Comparison of ENCODE assay signal across 17 mouse cellular contexts in the genomic region with DNA sequence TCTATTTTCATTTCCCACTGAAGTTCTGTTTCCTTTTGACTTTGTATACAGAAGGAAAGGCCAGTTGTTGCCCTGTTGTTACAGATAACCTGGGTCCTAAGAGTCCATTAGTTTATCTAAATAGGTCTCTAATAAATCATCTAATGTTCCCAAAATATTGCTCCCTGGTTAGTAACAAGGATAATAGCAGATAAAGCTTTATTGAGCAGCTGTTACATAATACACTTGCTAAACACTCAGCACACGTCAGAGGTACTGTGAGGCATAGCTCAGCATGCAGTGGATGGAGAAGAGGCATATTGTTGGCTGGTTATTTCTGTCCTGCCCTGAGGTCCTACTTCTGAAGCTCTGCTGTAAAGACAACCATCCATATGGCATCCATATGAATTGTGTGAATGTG. TPM values are rescaled to one million over a fixed set of nuclear protein-coding genes. Genes with fewer than 3 reads are reported as not detected.
DNase-seq lines count a peak whose midpoint lies in the region; ATAC-seq and TF ChIP-seq lines count a peak whose summit lies in the region.
"Had no signal": no experiment of that assay in that cellular context is flagged by ENCODE, and none has a peak within 500 bp of the region (broad histone marks: within the 10 kb centered on the region; RNA-seq: fewer than 3 reads in every experiment).

No protein-coding gene starts in this region.

- TF ChIP-seq EP300 in heart, adult 2 months (IDR thresholded peaks at IDR 0.05; ENCODE audit: insufficient read depth, low read depth, low read length), result no peak
- TF ChIP-seq EP300 in CH12.LX (IDR thresholded peaks at IDR 0.05; ENCODE audit: low read length), result no peak

- H3K9ac ChIP-seq in heart, adult 2 months (ENCODE audit: low read depth, low read length), result no peak overlapping the region
- no peak overlapping the region for H3K9ac ChIP-seq in CH12.LX (ENCODE audit: insufficient read depth, low read depth)
- H3K9ac ChIP-seq in intestine, postnatal 0 days (ENCODE audit: low read depth, low read length), result no peak overlapping the region
- H3K9ac ChIP-seq: hindbrain, embryonic 13.5 days; limb, embryonic 15.5 days had no signal

- peak; percentile 61 for ATAC-seq in intestine, postnatal 0 days
- ATAC-seq: forebrain, embryonic 16.5 days; midbrain, embryonic 16.5 days had no signal

- peaks cover 26% of the 10 kb centered on the region for H3K4me1 ChIP-seq in heart, adult 2 months (ENCODE audit: control insufficient read depth, insufficient read depth, low read length)
- peaks cover 49 to 70% of the 10 kb centered on the region in 2 experiments for H3K4me1 ChIP-seq in CH12.LX (ENCODE audit: control insufficient read depth in 1 of 2, insufficient read depth in 2 of 2)
- peaks cover 28% of the 10 kb centered on the region for H3K4me1 ChIP-seq in intestine, postnatal 0 days (replicated peaks; ENCODE audit: control insufficient read depth, insufficient read depth, low read length)

- intact Hi-C loops in heart, adult 2 months (cut with DNase I), result no loop called here
- intact Hi-C loops in heart, postnatal 25 days (cut with DNase I), result no loop called here
- intact Hi-C loops in left cerebral cortex, adult 2 months (cut with DNase I), result no loop called here

- H3K4me2 ChIP-seq in CH12.LX (ENCODE audit: insufficient read depth, low read depth, poor library complexity, severe bottlenecking), result no peak overlapping the region
- no peak overlapping the region for H3K4me2 ChIP-seq in intestine, postnatal 0 days (replicated peaks; ENCODE audit: low read depth)
- H3K4me2 ChIP-seq: heart, embryonic 12.5 days; hindbrain, embryonic 13.5 days; limb, embryonic 15.5 days had no signal

- no peaks in the 10 kb centered on the region for H3K79me2 ChIP-seq in heart, adult 2 months (replicated peaks; ENCODE audit: control insufficient read depth, insufficient read depth, low read length)
- no peaks in the 10 kb centered on the region for H3K79me2 ChIP-seq in CH12.LX (replicated peaks; ENCODE audit: control insufficient read depth, extremely low read depth, insufficient read depth, poor library complexity, severe bottlenecking)

- no peak for TF ChIP-seq POLR2A in heart, adult 2 months (IDR thresholded peaks at IDR 0.05; ENCODE audit: insufficient read depth, low read depth, low read length)
- no peak for TF ChIP-seq POLR2A in CH12.LX (IDR thresholded peaks at IDR 0.05; ENCODE audit: low read depth, low read length)

- no peak overlapping the region for H3K4me3 ChIP-seq in heart, adult 2 months
- no peak overlapping the region for H3K4me3 ChIP-seq in left cerebral cortex, adult 2 months
- H3K4me3 ChIP-seq in CH12.LX (replicated peaks in 1 of 3; ENCODE audit: low read depth in 2 of 3, low read length in 2 of 3, poor library complexity in 1 of 3), result no peak overlapping the region
- H3K4me3 ChIP-seq in intestine, postnatal 0 days (ENCODE audit: low read depth, low read length), result no peak overlapping the region
- H3K4me3 ChIP-seq: heart, embryonic 12.5 days; hindbrain, embryonic 13.5 days; limb, embryonic 15.5 days had no signal

- H3K27me3 ChIP-seq in heart, adult 2 months (ENCODE audit: control insufficient read depth, insufficient read depth, low read length), result no peaks in the 10 kb centered on the region
- no peaks in the 10 kb centered on the region for H3K27me3 ChIP-seq in CH12.LX (replicated peaks)
- H3K27me3 ChIP-seq in intestine, postnatal 0 days (replicated peaks; ENCODE audit: control insufficient read depth, insufficient read depth, low read length), result no peaks in the 10 kb centered on the region
- H3K27me3 ChIP-seq: heart, embryonic 12.5 days; hindbrain, embryonic 13.5 days; limb, embryonic 15.5 days had no signal

- in situ Hi-C loops in CH12.LX (cut with MboI; ENCODE audit: low pct_ligation_motif_present, low pct_unique_long_range_greater_than_20kb, low sequenced_read_pairs), result no loop called here

- dilution Hi-C loops in CH12.LX (cut with MboI; ENCODE audit: extremely low pct_ligation_motif_present, extremely low pct_unique_long_range_greater_than_20kb, low sequenced_read_pairs), result no loop called here

- H3K27ac ChIP-seq in heart, adult 2 months, result peak overlapping the region; percentile 72
- H3K27ac ChIP-seq in left cerebral cortex, adult 2 months, result peak overlapping the region; percentile 75
- H3K27ac ChIP-seq in CH12.LX (ENCODE audit: insufficient read depth, low read depth), result no peak overlapping the region
- peak overlapping the region; percentile 41 for H3K27ac ChIP-seq in intestine, postnatal 0 days (ENCODE audit: low read depth, low read length)

- no peak for TF ChIP-seq CTCF in heart, adult 2 months (IDR thresholded peaks at IDR 0.05)
- TF ChIP-seq CTCF in left cerebral cortex, adult 2 months (IDR thresholded peaks at IDR 0.05), result no peak
- TF ChIP-seq CTCF in CH12.LX (conservative IDR thresholded peaks at IDR 0.05 in 1 of 2, IDR thresholded peaks at IDR 0.05 in 1 of 2; ENCODE audit: low read depth in 2 of 2, low read length in 2 of 2), result no peak
- TF ChIP-seq CTCF in intestine, postnatal 0 days (IDR thresholded peaks at IDR 0.05; ENCODE audit: low read depth), result no peak

- no peak for TF ChIP-seq RAD21 in CH12.LX (IDR thresholded peaks at IDR 0.05; ENCODE audit: low read depth, low read length)

- DNase-seq in heart, adult 2 months, result no peak
- no peak for DNase-seq in heart, postnatal 25 days (ENCODE audit: low spot score)
- DNase-seq in left cerebral cortex, adult 2 months (ENCODE audit: extremely low spot score in 1 of 2, low spot score in 2 of 2), result no peak
- no peak for DNase-seq in left cerebral cortex, adult 11 months (ENCODE audit: low spot score)
- DNase-seq in CH12.LX (ENCODE audit: extremely low read depth), result no peak
- DNase-seq in cerebellum, postnatal 10 days, result no peak
- no peak for DNase-seq in spleen, adult 18-20 months
- DNase-seq: B cell, adult 2 months; cerebellum, adult 18-20 months; gastrocnemius, postnatal 10 days; kidney, adult 11 months had no signal

- H3K9me3 ChIP-seq in CH12.LX (replicated peaks; ENCODE audit: low read length), result no peaks in the 10 kb centered on the region
- H3K9me3 ChIP-seq in intestine, postnatal 0 days (ENCODE audit: control insufficient read depth), result no peaks in the 10 kb centered on the region
- H3K9me3 ChIP-seq: heart, embryonic 12.5 days; hindbrain, embryonic 13.5 days; limb, embryonic 15.5 days had no signal

- H3K36me3 ChIP-seq in heart, adult 2 months (ENCODE audit: control insufficient read depth, insufficient read depth, low read length), result no peaks in the 10 kb centered on the region
- no peaks in the 10 kb centered on the region for H3K36me3 ChIP-seq in CH12.LX (replicated peaks in 1 of 2; ENCODE audit: control insufficient read depth in 1 of 2, insufficient read depth in 1 of 2, low read length in 1 of 2)
- H3K36me3 ChIP-seq in intestine, postnatal 0 days (ENCODE audit: control insufficient read depth, insufficient read depth), result no peaks in the 10 kb centered on the region
- H3K36me3 ChIP-seq: heart, embryonic 12.5 days; hindbrain, embryonic 13.5 days; limb, embryonic 15.5 days had no signal

- WGBS in heart, adult 2 months, result 14% methylated on average over 1 of the region's 1 CpGs
- 16% methylated on average over 1 of the region's 1 CpGs for WGBS in intestine, postnatal 0 days

TF ChIP-seq in CH12.LX, 34 proteins besides CTCF, POLR2A, EP300 and RAD21:
- TF ChIP-seq IRF4 (IDR thresholded peaks at IDR 0.05; ENCODE audit: low read depth, low read length) (peak; percentile 43; the same call in 1 of the 2 replicates), ZMIZ1 (IDR thresholded peaks at IDR 0.05; ENCODE audit: low read depth, low read length) (no peak)

RNA-seq across cellular contexts. Expression of gene Rock2, which starts 17.0 kb away (rescaled TPM):
- 10 to 100 TPM; 78.0 to 80.2 TPM for total RNA-seq in heart, adult 2 months (2021)
- 11.2 and 27.6 TPM in 2 replicates for polyA plus RNA-seq in heart, adult 2 months (2012; rRNA removed)
- 10 to 100 TPM; 72.8 to 84.7 TPM for total RNA-seq in heart, postnatal 25 days (2021)
- total RNA-seq in left cerebral cortex, adult 2 months (2021), result 100 to 1,000 TPM; 154 to 161 TPM
- total RNA-seq in CH12.LX (2012; rRNA removed) (34.9 and 39.1 TPM in 2 replicates), CH12.LX (2014; rRNA removed) (40.3 and 45.7 TPM in 2 replicates)
- polyA plus RNA-seq in CH12.LX (2012; ENCODE audit: insufficient read length, low read depth), result 49.3 and 49.9 TPM in 2 replicates
- 13.3 and 16.9 TPM in 2 replicates for polyA plus RNA-seq in intestine, postnatal 0 days (2015; fragmentation: Nextera tagmentation; extraction: Ambion mirVana)
